Mouse (Mus musculus) adrenal gland, postnatal 4 days (tissue): Measurements from ENCODE around the gene Rnpepl1. TPM values are rescaled to one million over a fixed set of nuclear protein-coding genes. Genes with fewer than 3 reads are reported as not detected.
"Not testable (repeated sequence)": the region's sequence is repeated elsewhere in the genome, so short reads cannot be mapped to it uniquely, and the experiment has no call there.

Source experiments
- DNase-seq, 2 experiments: peaks; one replicate each; pipeline ENCODE4 v3.0.0; 2021 to 2022; ENCODE audit warnings: low spot score in 2 of 2, mixed read lengths in 2 of 2
- total RNA-seq, 2 experiments: library from RNA; stranded (reverse); gene quantifications; 2 replicates each; pipeline ENCODE4 v1.2.3; 2021

Rnpepl1 gene
- total RNA-seq, 2 experiments from 2014 or later: 74.3 to 74.6 TPM

DNA sequence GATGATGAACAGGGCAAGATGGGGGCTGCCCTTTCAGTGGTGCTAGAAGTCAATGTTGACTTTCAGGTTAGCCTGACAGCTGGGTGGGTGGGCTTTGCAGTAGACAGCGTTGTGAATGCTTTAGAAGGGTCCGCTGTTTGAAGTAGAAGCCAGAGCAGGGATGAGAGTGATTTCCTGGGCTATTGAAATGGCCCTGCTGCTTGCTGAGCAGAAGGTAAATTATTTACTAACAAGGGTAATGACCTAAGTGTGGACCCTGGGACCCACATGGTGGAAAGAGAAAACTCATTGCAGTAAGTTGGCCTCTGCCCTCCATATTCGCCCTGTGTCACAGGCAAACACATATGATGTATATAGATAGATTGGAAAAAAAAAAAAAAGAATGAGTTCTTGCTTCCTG lies 25.9 kb downstream of the Rnpepl1 start:
- DNase-seq: no peak

DNA sequence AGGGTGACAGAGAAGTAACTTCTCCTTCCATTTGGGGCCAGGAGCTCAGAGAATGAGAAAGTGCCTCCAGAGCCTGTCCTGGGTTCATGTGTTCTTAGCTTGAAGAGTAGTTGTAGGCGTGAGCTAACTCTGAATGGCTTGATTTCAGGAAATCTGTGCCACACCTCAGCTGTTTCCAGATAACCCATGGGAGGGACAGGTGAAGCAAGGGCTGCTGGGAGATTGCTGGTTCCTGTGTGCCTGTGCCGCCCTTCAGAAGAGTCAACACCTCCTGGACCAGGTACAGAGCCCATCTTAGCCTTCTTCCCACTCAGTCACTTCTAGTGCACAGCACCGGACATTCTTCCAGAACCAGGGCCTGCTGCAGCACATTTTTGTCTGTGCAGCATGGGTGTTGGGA lies 27.2 kb downstream of the Rnpepl1 start:
- no peak for DNase-seq

DNA sequence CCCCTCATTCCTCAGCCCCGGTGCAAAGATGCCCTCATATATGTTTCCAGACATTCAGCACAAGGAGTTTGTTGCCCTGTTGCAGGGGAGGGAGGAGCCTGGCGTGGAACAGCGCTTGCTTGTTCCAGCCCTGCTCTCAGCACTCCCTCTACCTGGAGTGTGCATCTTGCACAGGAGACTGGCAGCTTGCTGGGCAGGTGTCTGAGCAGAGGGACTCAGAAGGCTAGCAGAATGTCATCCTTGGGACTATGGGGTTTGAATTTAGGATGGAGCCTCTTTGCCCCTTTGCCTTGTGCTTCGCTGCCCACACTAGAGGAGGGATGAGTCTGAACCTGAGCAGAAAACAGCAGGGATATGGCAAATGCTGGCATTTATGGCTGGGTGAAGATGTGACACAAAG lies 29.2 kb downstream of the Rnpepl1 start:
- DNase-seq: no peak

DNA sequence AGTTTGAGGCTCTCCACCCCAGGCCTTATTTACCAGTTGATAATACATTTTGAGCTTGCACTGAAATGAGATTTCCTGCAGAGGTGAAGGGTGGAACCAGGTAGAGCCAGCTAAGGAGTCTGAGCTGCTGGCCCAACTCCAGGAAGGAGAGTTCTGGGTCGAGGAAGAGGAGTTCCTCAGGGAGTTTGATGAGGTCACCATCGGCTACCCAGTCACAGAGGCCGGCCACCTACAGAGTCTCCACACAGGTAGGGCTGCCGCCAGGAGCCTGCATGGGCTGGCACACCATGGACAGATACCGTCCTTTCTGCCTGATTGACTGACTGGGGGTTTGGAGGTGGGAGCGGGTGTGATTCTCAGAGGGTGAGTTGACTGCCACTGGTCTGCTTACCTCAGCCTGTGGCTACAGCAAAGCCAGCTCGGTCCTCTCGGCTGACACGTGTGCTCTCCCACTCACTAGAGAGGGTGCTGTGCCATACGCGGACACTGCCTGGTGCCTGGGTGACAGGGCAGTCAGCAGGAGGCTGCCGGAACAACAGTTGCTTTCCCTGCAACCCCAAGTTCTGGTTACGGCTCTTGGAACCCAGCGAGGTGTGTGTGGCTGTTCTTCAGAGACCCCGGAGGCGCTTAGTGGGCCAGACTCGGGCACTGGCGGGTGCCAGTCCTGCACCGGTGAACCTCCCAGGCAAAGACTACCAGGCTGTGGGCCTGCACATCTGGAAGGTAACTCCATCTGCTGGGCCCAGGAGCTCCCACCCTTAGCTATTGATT lies 32.8 kb downstream of the Rnpepl1 start:
- DNase-seq: no peak

DNA sequence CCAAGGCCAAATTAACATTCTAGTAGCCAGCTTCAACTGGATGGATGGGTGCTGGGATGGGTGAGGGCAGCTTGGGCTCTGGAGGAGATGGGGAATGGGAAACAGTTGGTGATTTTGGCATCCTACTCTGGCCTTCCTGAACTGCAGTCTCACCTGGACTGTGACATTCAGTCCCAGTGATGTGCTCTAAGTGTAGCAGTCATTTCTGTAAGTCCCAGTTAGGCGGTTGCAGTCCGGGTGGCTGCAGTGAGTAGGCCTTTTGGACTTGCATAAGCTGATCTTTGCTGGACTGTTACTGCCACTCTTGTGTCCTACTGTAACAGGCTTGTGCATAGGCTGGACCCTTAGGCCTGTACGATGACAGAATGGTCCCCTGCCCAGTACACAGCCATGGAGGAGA lies 37.4 kb downstream of the Rnpepl1 start:
- DNase-seq: no peak

DNA sequence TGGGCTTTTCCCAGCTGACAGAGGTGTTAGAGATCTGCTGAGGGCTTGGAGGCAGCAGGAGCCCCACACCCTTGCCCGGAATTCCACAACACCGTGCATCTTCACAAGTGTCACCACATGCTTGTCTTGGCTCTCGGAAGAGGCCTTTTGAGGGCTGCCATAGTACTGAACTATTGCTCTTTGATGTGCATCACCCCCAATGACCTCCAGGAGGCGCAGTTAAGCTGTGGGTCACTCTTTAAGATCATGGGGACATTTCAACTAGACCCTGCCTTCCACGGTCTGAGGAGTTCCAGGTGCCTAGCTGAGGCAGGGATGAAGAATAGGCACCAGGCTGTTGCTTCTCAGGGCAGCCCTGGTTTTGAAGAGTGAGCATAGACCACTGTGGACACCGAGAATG lies 38.8 kb downstream of the Rnpepl1 start:
- no peak for DNase-seq

DNA sequence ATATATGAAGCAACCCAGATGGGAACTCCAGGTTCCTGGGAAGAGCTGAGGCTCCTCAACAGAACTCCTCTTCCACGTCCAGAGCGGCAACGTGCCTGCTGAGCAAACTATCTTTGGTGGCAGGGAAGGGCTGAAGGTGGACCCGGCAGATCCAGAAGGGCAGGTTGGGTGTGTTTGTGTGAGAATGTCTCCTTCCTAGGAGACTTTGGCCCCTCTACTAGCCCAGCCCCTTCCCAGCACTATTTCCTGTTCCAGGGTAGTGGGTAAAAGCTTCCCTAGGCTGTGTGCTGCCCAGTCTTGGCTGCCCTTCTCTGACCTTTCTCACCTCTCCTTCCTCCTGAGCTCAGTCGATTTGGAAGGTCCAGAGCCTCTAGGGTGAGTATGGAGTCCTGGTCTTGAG lies 40.0 kb downstream of the Rnpepl1 start, which contains the start of gene Gpr35:
Gene Gpr35, plus strand, starts transcription at position 259 of the 400 bp plus-strand sequence.
- no peak for DNase-seq

DNA sequence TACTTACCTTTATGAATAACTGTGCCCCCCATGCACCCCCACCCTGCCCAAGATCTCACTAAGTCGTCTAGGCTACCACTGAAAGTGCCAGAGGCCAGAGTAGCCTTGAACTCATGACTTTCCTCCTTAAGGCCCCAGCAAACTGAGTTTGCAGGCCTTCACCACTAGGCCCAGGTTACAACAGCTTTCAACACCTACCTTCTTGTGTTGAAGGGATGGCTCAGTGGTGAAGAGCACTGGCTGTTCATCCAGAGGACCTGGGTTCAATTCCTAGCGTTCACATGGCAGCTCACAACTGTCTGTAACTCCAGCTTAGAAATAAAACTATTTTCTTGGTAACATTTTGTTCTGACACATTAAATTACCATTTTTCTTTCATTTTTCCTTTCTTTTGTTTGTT lies 43.1 kb downstream of the Rnpepl1 start:
- DNase-seq: no peak

DNA sequence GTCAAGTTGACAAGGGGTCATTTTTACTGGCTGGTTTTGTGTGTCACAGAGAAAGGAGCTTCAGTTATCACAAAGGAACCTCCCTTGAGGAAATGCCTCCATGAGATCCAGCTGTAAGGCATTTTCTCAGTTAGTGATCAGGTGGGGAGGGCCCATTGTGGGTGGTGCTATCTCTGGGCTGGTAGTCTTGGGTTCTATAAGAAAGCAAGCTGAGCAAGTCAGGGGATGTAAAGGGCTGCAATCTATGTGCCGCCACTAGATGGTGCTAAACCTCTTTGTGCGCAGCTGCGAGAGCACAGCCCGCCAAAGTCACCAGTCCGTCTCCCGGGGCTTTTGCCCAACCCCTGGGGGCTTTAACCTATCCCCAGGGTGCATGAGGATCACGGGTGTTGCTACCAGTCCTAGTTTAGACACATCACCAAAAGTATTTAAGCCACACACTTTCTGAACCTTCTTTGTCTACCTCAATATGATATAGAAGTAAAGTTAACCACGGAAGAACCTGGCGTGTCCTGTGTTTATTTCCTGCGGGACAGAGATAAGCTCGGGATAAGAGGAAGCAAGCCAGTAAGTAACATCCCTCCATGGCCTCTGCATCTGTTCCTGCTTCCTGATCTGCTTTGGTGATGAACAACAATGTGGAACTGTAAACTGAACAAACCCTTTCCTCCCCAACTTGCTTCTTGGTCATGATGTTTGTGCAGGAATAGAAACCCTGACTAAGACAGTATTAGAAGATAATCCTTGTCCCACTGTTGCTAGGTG lies 46.2 kb downstream of the Rnpepl1 start:
- peak in 1 of 2 experiments; percentile 30 for DNase-seq

DNA sequence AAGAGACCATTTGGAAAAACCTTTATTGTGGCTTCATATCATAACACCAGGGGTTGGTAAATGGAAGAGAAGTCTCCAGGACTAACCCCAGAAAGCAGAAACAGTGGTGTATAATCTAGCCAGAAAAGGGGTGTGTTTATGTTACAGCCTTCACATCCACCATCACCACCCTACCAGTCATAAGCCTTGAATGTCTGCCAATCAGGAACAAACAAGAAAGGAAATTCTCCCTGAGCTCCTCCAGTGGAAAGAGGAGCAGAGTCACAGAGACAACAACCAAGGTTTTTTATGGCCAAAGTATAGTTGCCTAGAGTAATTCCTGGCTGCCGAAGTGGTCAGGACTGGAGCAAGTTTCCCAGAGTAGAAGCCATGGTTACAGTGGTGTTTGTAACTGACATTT lies 48.4 kb downstream of the Rnpepl1 start:
- no peak for DNase-seq

DNA sequence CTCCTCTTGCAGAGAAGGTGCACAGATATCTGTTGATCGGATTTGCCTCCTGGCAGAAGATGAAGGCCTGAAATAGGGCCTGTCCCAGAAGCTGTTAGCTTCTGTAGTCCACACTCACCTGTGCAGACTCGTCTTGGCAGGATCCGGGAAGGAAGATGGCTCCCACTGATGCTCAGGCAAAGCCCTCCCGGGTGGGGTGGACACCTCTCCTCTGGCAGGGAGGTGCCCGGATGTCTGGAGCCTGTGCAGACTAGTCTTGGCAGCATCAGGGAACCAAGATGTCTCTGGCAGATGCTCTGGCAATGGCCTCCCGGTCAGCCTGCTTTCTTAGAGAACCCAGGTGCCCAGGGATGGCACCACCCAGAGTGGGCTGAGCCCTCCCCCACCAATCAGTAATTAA lies 60.2 kb downstream of the Rnpepl1 start:
- DNase-seq: not testable (repeated sequence)

DNA sequence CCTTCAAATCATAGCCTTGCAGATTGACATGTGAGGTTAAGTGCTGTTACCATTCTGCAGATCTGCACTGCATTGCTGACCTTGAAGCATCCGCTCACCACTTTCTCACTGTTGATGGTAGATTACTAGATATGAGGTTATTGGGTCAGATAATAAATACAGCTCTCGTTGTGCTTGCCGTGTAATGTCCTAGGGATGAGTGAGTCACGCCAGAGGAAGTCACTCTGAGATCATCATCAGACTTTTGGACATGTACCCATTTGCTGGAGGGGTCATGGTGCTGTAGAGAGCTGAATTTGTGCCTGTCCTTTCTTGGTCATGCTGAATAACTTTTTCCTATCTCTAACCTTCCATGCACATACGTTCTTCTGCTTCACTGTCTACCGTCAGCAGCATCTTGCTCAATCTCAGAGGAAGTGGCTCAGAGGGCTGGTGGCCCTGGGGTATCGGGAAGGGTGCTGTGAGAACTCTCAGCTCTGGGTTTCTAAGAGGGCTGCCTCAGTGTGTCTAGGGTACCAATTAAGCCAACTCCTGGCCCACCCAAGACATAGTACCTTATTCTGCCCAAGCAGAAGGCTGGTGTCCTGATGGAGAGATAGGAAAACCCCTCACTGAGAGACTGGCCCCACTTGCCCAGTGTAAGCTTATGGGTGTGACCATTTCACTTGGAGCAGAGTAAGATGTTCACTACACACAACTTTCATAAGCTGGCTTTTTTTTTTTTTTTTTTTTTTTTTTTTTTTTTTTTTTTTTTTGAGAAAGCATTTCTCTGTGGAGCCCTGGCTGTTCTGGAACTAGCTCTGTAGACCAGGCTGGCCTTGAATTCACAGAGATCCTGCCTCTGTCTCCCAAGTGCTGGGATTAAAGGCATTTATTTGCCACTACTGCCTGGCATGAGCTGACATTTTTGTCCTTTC lies 61.6 kb downstream of the Rnpepl1 start:
- no peak for DNase-seq

DNA sequence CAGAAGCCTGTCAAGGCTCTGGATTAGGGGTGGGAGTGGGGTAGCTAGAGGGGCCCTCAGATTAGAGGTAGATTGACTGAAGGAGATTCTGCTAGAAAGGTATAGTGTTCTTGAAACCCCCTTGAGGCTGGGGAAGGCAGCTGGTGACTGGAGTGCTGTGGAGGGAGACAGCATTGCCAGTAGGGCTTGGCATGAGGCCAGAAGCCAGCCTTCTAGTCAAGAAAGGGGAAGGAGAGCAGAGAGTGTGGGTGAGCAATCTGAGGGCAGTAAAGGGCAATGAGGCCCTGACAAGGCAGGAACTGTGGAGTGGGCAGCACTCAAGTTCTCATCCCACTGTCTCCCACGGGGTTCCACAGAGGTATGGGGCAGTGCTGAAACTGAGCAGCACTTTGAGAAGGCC lies 62.3 kb downstream of the Rnpepl1 start:
- peak in 1 of 2 experiments; percentile 37 for DNase-seq

Other genes starting within 250 kb of the Rnpepl1 start
- 10 to 100 TPM; 71.4 to 73.2 TPM for gene Gpc1, start 79.1 kb upstream of the Rnpepl1 start, total RNA-seq
- 1 to 10 TPM; 1.2 TPM for gene Ankmy1, start 7.9 kb upstream of the Rnpepl1 start, total RNA-seq
- 10 to 100 TPM; 11.6 to 13.2 TPM for gene Dusp28, start 3.8 kb upstream of the Rnpepl1 start, total RNA-seq
- gene Capn10, start 23.6 kb downstream of the Rnpepl1 start, total RNA-seq: 10 to 100 TPM; 32.5 to 34.7 TPM
- gene Gpr35, start 40.1 kb downstream of the Rnpepl1 start, total RNA-seq: under 1 TPM; 0.62 to 0.76 TPM
- 1 to 10 TPM in 1 of 2 experiments, not detected in 1; 4.7 TPM for gene Aqp12, start 95.6 kb downstream of the Rnpepl1 start, total RNA-seq
- gene Kif1a, start 191.2 kb downstream of the Rnpepl1 start, total RNA-seq: 10 to 100 TPM; 36.0 to 45.0 TPM
- gene Agxt, start 224.5 kb downstream of the Rnpepl1 start, total RNA-seq: 10 to 100 TPM in 1 of 2 experiments, under 1 TPM in 1; 0.70 to 18.8 TPM